Mouse (Mus musculus) cerebellum, adult 11-12 months (tissue): Measurements from ENCODE around the gene Rnaseh2b.

Source experiments
- DNase-seq: peaks from one replicate; pipeline ENCODE4 v3.0.0; 2022

Gene Rnaseh2b

DNA sequence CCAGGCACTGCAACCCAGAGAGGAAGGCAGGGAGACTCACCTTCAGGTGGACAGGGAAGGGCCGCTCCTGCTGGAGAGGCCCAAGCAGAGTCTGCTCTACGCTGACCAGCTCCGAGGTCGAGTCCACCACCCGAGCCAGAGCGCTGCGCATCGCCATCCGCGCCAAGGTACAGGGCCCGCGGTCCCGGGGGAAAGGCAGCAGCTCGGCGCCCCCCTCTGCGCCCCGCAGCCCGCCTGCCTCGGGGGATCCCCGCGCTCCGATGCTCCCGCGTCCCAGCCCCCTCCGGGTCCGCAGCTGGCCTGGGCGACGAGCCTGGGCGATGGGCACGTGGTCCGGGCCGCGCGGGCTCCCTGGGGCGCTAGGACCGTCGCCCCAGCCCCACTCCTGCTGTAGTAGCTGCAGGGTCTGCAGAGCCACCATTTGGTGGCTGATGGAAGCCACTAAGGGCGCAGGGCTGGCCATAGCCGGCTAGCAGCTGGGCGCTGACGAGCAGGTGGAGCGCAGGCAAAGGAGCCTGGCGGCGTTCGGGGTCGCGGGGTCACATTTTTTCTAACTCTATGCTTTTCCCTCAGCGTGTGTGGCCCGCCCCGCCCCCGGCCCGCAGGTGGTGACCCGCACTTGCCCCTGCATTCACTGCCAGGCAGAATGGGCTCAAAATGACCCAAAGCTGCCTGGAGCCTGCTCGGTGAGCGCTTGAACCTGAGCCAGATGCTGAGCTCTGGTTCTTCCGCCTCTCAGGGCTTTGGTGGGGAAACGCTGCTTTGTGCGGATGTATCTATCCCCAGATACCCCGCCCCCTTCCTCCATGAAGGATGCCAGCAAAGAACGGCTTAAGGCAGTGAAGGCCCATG lies at the start of gene Rnaseh2b, which contains the start of gene Dleu7:
Gene Rnaseh2b, plus strand, starts transcription at position 102 of the 852 bp plus-strand sequence.
Gene Dleu7, minus strand, starts transcription at position 560 of the 852 bp plus-strand sequence.
- DNase-seq, result peak; percentile 6

DNA sequence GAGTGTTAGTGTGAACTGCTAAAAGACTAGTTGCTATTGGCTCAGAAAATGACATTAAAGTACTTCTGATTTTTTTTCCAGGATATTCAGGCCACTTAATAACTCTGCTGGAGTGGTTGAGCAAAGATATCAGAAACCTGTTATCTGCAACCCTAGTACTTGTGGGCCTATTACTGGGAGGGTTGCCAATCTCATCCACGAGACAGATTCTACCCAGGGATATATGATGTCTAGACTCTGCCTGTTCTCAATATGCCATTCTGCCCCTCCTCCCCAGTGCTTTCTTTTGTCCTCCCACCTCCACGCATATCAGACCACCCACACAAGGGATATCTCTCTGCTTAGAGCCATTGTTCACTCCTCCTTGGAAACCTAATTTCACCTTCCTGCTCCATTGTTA lies 48.9 kb upstream of the Rnaseh2b start:
- DNase-seq, result no peak

DNA sequence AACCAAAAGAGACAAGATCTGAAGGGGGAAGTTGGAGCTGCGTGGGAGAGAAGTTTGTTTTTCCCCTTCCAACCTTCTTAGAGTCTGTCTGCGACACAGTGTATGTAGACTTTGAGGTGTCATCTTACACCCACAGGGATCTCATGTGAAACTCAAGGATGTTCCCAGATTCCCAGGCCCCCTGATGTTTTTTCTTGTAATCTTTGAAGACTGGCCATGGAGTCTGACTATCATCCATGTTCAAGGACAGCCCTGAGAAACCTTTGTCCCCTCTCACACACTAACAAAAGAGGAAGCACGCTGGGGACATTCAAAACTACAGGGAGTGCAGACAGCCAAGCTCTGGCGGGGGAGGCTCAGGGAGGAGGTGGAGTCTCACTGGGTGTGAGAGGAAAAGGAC lies 46.8 kb upstream of the Rnaseh2b start:
- no peak for DNase-seq

DNA sequence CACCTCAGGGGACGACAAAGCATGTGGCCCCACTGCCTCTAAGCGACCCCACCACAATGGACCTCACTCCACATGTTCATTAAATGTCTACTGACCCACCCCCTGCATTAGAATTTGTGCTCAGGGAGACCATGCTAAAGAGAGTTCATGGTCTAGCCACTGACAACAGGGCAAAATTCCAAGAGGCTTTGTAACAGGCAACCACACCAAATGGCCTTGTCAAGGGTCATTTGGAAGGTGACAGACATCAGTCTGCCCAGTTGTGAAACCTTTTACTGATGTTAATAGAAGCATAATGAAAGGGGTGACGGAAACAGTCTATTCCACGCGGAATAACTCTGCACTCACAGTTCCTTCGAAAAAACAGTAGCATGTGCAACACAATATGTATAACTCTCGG lies 44.0 kb upstream of the Rnaseh2b start:
- no peak for DNase-seq

DNA sequence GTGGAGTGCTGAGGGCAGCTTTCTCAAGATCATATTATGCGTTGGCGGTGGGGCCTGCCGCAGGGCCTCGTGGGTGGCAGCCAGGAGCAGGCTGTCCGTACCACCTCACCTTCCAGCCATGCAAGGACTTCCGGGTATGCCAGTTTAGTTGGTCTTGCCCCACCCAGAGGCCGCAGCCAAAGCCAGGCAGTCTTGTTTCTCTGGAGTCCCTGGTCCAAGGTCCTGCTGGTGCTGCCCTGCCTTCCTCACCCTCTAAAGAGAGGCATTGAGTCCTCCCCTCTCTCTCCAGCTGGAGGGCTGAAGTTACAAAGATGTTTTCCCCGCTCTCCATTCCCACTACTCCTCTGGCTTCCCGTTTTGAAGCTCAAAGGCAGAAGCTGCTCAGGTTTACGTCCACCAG lies 43.6 kb upstream of the Rnaseh2b start:
- no peak for DNase-seq

DNA sequence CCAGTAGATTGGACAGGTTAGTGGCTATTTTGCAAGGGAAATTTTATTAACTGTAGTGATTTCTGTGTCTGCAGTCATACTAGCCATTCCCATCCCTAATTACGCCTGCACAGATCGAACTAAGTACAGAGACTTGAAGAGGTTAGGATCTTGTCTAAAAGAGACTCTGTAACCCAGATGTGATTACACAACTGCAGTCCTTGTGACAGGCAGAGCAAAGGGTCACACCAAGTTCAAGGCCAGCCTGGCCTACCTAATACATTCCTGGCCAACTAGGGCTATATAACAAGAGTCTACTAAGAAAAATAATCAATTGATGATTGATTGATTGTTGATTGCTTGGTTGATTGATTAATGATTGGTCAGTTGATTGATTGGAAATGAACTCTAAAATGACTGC lies 43.1 kb upstream of the Rnaseh2b start:
- DNase-seq, result no peak

DNA sequence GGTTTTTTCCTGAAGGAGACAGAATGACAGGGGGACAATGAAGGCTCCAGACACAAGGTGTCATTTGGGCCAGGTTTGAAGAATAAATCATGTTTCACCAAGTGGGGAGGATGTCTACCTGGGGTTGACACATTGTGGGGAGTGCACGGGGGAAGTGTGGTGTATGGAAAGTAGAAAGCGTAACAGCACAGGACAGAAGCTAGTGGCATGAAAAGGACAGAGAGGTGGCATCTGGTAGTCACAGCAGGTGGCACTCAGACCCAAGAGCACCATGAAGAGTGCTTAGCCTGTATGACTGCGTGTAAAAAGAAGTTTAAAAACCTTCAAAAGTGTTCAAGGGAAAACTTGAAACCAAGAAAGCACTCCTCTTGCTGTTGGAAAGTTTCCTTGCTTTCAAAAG lies 42.3 kb upstream of the Rnaseh2b start:
- DNase-seq, result no peak

DNA sequence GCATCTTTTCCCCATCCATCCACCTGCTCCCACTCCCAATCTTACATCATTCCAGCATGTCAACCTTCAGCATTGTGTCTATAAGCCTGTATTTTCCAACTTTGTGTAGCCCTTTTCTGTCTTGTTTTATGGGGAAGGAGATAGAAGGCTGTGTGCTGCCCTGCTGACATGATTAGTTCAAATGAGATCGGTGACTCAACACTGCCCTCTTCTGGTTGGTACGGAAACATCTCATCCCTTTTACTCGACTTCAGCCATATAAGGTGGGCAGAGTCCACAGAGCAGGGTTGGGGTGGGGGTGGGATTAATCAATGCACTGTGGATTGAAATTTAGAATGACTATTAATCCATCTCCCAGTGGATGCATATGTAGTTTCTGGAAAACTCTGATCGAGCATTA lies 40.4 kb upstream of the Rnaseh2b start:
- DNase-seq, result peak; percentile 19

DNA sequence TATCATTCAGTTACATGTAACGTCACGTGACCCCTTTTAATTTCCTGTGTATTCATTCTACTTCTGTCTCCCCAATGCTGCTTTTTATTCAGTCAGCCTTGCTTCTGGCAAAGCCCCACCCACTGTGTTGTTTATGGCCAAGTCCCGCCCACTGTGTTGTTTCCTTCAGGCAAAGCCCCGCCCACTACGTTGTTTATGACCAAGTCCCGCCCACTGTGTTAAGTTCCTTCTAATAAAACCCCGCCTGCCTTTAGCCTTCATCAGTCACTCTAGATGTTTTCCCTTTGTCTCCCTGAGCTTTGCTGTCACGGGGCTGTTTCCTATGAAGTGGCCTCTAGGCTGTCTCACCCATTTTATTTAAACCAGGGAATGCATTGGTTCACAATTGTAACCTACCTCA lies 38.0 kb upstream of the Rnaseh2b start:
- no peak for DNase-seq

DNA sequence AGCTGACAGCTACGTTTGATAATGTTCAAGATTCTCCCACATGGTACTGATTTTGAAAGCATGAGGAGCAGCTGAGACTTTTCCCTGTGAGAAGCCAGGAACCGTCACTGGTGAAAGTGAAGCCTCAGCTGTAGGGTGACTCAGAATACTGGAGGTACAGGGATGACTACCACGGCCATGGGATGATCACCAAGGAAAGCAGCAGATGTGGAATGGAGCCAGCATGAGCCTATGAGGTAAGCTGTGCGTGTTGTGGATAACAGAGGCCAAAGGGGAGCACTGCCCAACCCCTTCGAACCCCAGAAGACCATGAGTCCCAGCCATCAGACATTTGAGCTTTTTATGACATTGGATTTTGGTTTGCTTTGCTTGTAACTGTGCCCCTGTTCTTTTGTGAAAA lies 36.3 kb upstream of the Rnaseh2b start:
- no peak for DNase-seq

DNA sequence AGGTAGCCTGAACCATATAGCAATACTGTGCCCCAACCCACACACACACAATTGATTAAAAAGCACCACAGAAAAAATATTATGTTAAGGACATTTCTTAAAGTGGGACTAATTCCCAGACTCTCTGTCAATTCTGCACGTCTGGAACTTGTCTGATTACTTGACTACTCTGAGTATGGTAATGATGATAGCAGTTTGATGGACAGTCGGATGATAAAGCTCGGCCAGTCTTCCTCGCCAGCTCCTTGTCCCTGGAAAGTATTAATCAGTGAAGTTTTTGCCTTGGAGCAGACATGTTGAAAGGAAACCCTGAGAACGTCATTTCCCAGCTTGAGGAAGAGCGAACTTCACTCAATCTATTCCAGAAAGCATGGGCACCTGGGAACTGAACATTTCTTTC lies 34.3 kb upstream of the Rnaseh2b start:
- no peak for DNase-seq

DNA sequence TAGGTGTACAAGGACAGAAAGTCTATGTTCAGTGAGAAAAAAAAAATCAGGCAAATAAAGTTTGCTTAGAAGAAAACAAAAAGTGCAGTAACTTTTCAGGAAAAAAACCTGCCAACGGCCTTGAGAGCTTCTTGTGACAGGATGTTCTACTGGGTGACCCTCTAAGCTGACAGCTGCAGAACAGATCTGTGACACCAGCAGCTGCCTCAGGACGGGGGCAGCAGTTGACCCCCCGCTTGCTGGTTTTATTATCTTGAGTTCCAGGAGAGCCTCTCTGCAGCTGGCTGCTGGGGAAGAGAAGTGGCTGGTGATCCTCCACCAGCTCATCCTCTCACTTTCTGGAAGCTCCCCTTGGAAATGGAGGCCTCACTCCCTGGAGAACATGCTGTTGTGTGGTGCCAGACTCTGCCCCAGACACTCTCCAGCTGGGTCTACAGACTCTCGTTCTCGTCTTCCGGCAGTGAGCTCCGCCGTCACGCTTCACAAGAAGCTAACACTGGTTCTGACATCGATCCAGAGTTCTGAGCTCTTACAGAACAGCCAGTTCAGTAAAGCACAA lies 33.3 kb upstream of the Rnaseh2b start:
- DNase-seq, result no peak

DNA sequence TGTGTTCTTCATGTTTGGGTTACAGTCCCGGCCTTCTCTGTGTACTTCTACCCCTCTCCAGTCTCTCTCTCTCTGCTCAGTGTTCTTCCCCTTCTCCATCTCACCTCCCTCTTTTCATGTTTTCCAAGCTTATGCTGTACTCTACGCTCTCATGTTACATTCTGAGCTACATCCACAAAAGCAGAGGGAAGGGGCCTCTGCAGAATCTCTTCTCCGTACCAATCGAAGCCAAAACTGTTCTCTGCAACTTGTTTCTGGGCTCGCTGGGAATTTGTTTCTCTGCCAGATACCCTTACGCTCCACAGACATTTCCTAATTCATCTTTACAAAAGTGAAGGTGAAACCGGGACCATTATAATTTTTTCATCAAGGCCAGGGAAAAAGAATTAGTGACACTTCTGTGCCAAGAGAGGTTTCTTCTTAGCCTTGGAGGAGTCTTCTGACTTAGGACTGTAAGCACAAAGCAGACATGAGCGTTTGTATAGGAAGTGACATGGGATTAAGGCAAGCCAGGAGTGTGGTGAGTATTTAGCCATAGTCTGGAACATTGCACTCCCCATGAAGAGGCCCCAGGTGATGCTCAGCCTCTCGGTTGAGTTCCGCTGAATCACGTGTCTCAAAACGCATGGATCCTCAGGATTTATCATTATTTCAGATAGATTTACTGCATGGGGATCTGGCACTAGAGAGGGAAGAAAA lies 21.5 kb upstream of the Rnaseh2b start:
- no peak for DNase-seq

DNA sequence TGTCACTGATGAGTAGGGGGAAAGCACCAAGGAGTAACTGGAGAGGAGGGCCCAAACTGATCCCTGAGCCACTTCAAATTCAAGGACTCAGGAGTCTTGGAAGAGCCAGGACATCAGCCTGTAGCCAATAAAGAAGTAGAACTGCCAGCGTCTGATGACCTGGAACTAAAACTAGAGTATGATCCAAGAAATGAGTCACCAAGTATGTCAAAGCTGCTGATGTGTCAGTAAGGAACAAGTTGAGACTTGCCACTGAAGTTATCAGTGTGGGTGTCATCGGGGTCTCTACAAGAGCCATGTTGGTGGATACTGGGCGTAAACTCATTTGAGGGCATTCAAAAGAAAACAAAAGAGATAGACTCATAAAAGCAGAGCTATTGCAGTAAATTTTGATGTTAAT lies 18.8 kb upstream of the Rnaseh2b start:
- no peak for DNase-seq

DNA sequence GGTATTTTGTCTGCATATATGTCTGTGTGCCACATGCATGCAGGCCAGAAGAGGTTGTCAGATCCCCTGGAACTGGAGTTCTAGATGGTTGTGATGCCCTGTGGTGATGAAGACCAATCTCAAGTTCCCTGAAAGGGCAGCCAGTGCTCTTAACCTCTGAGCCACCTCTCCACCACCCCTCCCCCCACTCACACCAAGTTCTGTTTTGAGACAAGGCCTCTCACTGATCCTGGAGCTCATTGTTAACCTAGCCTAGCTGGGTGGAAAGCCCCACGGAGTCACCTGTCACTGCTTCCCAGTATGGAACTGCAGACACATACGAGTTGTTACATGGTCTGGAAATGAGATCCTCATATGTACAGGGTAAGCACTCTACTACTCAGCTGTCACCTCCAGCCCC lies 9.4 kb upstream of the Rnaseh2b start:
- no peak for DNase-seq

DNA sequence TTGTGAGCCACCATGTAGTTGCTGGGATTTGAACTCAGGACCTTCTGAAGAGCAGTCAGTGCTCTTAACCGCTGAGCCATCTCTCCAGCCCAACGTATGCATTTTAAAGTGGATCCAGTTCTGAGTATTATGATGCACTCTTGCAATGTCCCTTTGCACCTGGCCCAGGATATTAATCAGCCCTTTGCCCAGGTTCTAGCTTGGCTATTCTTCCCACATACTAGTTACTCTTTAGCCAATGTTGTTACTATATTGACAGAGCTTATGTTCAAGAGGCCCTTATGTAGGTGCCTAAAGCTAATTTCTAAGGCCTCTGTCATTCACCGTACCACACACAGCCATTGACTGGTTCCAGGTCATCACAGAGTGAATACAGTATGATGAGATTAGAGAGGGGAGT lies 3.7 kb upstream of the Rnaseh2b start:
- no peak for DNase-seq

DNA sequence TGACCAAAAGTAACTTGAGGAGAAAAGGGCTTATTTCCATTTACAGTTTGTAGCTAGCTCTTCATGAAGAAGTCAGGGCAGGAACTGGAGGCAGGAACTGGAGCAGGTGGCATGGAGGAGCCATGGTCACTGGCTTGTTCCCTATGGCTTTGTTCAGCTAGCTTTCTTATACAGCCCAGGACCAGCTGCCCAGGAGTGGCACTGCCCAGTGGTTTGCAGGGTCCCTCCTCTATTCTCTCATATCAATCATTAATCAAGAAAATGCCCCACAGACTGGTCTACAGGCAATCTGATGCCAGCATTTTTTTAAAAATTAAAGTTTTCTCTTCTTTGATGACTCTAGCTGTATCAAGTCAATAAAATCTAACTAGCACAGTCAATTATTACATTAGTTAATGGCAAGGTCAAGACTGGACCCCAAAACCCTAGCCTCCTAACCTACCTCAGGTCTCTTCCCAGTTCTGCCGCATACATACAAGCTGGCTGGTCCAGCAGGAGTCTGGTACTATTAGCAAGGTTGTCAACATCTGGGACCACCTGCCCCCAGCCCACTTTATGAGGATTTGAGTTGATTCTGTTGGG lies 892 bp upstream of the Rnaseh2b start:
- no peak for DNase-seq

DNA sequence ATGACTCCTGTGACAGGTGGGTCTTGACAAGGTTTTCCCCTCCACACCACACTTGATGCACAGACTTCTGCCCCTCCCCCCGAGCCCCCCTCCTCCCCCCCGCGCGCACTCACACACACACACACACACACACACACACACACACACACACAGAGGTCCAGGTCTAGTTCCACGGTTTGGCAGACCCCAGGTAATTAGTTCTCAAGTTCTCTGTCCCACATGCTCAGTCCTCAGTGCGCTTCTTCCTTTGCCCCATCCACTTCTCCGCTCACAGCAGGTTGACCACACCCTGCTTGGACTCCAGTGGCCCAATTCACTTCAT lies 262 bp upstream of the Rnaseh2b start:
- DNase-seq, result no peak

DNA sequence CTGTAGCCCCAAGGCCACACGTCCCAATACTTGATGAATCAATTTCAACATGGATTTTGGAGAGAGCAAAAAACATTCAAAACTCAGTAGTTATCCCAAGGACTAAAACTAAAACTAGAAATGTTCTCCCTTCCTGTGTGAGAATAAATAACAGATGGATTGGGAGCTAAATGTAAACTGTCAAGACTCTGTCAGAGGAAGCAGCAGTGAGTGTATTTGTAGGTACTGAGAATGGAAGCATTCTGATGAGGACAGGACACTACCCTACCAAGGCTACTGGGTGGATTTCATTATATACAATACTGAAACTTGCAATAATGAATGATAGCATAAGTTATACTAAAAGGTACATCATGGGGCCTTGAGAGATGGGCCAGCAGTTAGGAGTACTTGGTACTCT lies 6.4 kb downstream of the Rnaseh2b start:
- no peak for DNase-seq

DNA sequence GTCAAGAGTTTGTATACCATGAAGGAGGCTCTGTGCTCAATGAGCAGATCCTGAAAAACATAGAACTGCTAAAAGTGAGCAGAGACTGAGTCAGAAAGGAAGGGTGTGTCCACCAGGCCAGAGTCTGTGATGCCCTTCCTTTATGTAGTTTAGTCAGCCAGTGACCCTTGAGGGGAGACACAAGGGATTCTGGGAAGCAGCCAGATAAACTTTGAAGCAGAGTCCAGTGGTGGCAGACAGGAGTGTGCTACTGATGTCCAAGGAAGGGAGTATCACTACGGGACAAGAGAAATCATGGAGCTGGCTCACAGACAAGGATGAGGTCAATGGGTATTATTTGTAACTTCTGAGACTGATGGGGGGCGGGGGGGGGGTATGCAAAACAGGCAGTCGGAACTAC lies 7.6 kb downstream of the Rnaseh2b start:
- no peak for DNase-seq

DNA sequence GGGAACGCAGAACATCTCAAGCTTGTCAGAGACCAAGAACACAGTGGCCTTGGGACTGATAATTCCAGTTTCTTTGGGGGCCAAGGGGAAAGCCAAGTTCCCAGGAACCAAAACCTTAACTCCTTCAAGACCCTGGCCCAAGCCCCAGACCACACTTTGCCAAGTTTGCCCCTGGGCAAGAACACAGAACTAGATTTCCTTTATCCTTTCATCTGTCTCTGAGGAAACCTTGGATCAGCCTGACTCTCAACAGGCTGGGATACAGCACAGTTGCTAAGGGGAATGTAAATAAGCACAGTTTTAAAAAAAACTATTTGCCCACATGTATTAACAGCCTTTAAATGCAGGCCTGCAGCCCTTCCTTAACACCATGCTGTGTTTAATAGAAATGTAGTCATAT lies 15.2 kb downstream of the Rnaseh2b start:
- no peak for DNase-seq

DNA sequence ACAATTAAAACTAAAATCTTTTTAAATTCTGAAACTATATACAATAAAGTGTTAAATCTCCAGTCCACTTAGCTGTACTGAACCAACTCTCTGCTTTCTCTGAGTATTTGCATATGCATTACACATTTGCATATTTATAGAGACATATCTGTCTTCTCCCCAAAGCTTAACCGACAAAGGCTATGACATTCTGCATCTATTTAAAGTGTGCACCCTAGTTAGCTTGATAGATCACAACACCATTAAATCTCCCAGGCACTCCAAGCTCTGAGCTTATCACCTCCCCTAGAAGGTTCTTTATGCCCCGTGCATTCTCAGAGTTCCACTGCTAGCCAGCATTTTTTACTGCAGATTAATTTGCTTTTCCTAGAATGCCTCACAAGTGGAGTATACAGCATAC lies 16.6 kb downstream of the Rnaseh2b start:
- no peak for DNase-seq

DNA sequence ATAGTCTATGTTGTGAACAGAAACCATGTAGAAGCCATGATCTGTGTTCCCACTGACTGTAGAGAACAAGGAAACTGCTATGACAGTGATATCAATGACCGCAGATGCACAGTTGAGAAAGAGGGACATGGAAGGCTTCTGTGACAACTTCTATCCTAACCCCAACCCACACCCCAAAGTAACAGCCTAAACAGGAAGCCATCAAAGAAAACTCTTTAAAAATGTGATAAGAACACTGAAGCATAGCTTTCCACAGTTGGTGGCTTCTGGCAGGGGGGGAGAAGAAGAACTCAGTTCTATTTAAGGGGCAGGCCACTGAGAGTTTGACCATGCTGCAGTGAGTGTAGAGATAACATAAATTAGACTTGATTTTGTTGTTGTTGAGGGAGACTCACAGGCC lies 19.3 kb downstream of the Rnaseh2b start:
- no peak for DNase-seq
